Mouse (Mus musculus) kidney, postnatal 0 days (tissue): Measurements from ENCODE around the gene Cryzl1. TPM values are rescaled to one million over a fixed set of nuclear protein-coding genes. Genes with fewer than 3 reads are reported as not detected.
A peak's percentile ranks its signal among the peaks of the same experiment; 100 is the strongest.

ENCODE experiments used
- ATAC-seq: fragments of 200-750 bp; cut with Nextera tagmentation; replicated peaks from 2 replicates; pipeline ENCODE4 v1.8.0; 2017; ENCODE audit warnings: low read depth, moderate number of reproducible peaks, moderate TSS enrichment, moderate library complexity; ENCODE audit not compliant: low FRiP score
- DNase-seq: peaks from one replicate; pipeline ENCODE4 v3.0.0-alpha.2; 2016; ENCODE audit warnings: low spot score
- H3K27ac ChIP-seq: fragments of 300-500 bp; sonication (generic); 2 replicates; pipeline ENCODE4 v1.5.1; 2014; ENCODE audit warnings: mild to moderate bottlenecking
- H3K27me3 ChIP-seq: fragments of 300-500 bp; sonication (generic); 2 replicates; pipeline ENCODE4 v1.6.1; 2014; ENCODE audit warnings: low read length, mixed read lengths; ENCODE audit not compliant: insufficient read depth
- H3K36me3 ChIP-seq: fragments of 300-500 bp; sonication (generic); 2 replicates; pipeline ENCODE4 v1.6.1; 2014; ENCODE audit warnings: low read length, mixed read lengths; ENCODE audit not compliant: insufficient read depth
- H3K4me1 ChIP-seq: fragments of 300-500 bp; sonication (generic); replicated peaks from 2 replicates; pipeline ENCODE4 v1.6.1; 2014; ENCODE audit warnings: antibody characterized with exemption, low read length, mixed read lengths; ENCODE audit not compliant: insufficient read depth
- H3K4me2 ChIP-seq: fragments of 300-500 bp; sonication (generic); 2 replicates; pipeline ENCODE4 v1.6.1; 2014; ENCODE audit warnings: mild to moderate bottlenecking, low read length, moderate library complexity, mixed read lengths
- H3K4me3 ChIP-seq: fragments of 300-500 bp; sonication (generic); replicated peaks from 2 replicates; pipeline ENCODE4 v1.5.1; 2014; ENCODE audit warnings: low read depth, low read length
- H3K9ac ChIP-seq: fragments of 300-500 bp; sonication (generic); 2 replicates; pipeline ENCODE4 v1.6.1; 2014; ENCODE audit warnings: low read depth, low read length
- H3K9me3 ChIP-seq: fragments of 300-500 bp; sonication (generic); replicated peaks from 2 replicates; pipeline ENCODE4 v1.6.1; 2016; ENCODE audit warnings: low read length, inconsistent platforms, mixed read lengths
- CTCF ChIP-seq: IDR thresholded peaks from 2 replicates; pipeline ENCODE4 v1.5.1; 2016; ENCODE audit warnings: antibody characterized with exemption, low read depth, mild to moderate bottlenecking, moderate library complexity
- WGBS: fragments of 180-500 bp; shearing (Covaris S2); extraction: QIAGEN DNeasy Blood & Tissue Kit; methylation state at CpG from one replicate; pipeline ENCODE4 v1.1.7; 2014; 5-methylcytosine and 5-hydroxymethylcytosine counted together
- polyA plus RNA-seq: library from polyadenylated mRNA; unstranded; fragments of >200 nt; fragmentation: Nextera tagmentation; extraction: Ambion mirVana; gene quantifications from 2 replicates; pipeline ENCODE4 v1.2.1, GENCODE M21; 2015

Cryzl1 gene
- polyA plus RNA-seq, 1 experiment from 2014 or later = 74.8 TPM

- DNase-seq (peak; percentile 93), ATAC-seq (no peak; the same call in 1 of the 2 replicates)
- H3K27me3 ChIP-seq = no peaks in the 10 kb centered on the region
- 12% methylated on average over 14 of the region's 14 CpGs for WGBS
- no peak overlapping the region for H3K4me2 ChIP-seq
- 0 out of 2 replicates have a peak overlapping the region, but pooled peaks have one; percentile 6 for H3K27ac ChIP-seq
- H3K4me1 ChIP-seq = peaks cover 9% of the 10 kb centered on the region; the same call in 1 of the 2 replicates
- no peaks in the 10 kb centered on the region for H3K9me3 ChIP-seq
- no peak overlapping the region for H3K9ac ChIP-seq
- TF ChIP-seq CTCF = no peak
- H3K36me3 ChIP-seq = no peaks in the 10 kb centered on the region
- no peak overlapping the region for H3K4me3 ChIP-seq
These were observed 17.6 kb upstream of the Cryzl1 start for GRCm38 (mm10) chr16:91746101-91746950.

GRCm38 (mm10) chr16:91743055-91743454, 14.3 kb upstream of the Cryzl1 start:
- Histone ChIP-seq H3K9me3 (no peaks in the 10 kb centered on the region), H3K36me3 (no peaks in the 10 kb centered on the region; the same call in 1 of the 2 replicates), H3K4me2 (no peak overlapping the region), H3K4me1 (peaks cover 20% of the 10 kb centered on the region; the same call in 1 of the 2 replicates), H3K9ac (no peak overlapping the region), H3K27ac (no peak overlapping the region), H3K27me3 (no peaks in the 10 kb centered on the region), H3K4me3 (no peak overlapping the region)
- no peak for TF ChIP-seq CTCF
- ATAC-seq = no peak
- DNase-seq = no peak
- 57% methylated on average over 7 of the region's 7 CpGs for WGBS

- 58% methylated on average over 7 of the region's 7 CpGs for WGBS
- no peak for DNase-seq
- no peak overlapping the region for H3K27ac ChIP-seq
These were observed 12.1 kb upstream of the Cryzl1 start for GRCm38 (mm10) chr16:91740918-91741255.

GRCm38 (mm10) chr16:91740184-91740917, 11.6 kb upstream of the Cryzl1 start:
- Histone ChIP-seq H3K9me3 (no peaks in the 10 kb centered on the region), H3K36me3 (no peaks in the 10 kb centered on the region; the same call in 1 of the 2 replicates), H3K27me3 (no peaks in the 10 kb centered on the region), H3K4me1 (peaks cover 16% of the 10 kb centered on the region), H3K4me2 (no peak overlapping the region), H3K27ac (peak overlapping the region; percentile 19; the same call in 1 of the 2 replicates), H3K4me3 (no peak overlapping the region), H3K9ac (no peak overlapping the region)
- ATAC-seq = no peak
- no peak for DNase-seq
- 63% methylated on average over 8 of the region's 8 CpGs for WGBS
- no peak for TF ChIP-seq CTCF

More at GRCm38 (mm10) chr16:91740918-91741255, 12.1 kb upstream of the Cryzl1 start:
- ATAC-seq = no peak
- Histone ChIP-seq H3K9me3 (no peaks in the 10 kb centered on the region), H3K4me1 (peaks cover 15% of the 10 kb centered on the region), H3K27me3 (no peaks in the 10 kb centered on the region), H3K9ac (no peak overlapping the region), H3K4me2 (no peak overlapping the region), H3K4me3 (no peak overlapping the region), H3K36me3 (no peaks in the 10 kb centered on the region; the same call in 1 of the 2 replicates)
- no peak for TF ChIP-seq CTCF

GRCm38 (mm10) chr16:91738505-91738904, 9.7 kb upstream of the Cryzl1 start:
- no peak for ATAC-seq
- 89% methylated on average over 6 of the region's 6 CpGs for whole genome bisulfite sequencing

More at GRCm38 (mm10) chr16:91738505-91738904, 9.7 kb upstream of the Cryzl1 start:
- Histone ChIP-seq H3K4me1 (peaks cover 19% of the 10 kb centered on the region), H3K9me3 (no peaks in the 10 kb centered on the region), H3K9ac (no peak overlapping the region), H3K27ac (no peak overlapping the region), H3K4me2 (no peak overlapping the region), H3K36me3 (no peaks in the 10 kb centered on the region; the same call in 1 of the 2 replicates), H3K4me3 (no peak overlapping the region), H3K27me3 (no peaks in the 10 kb centered on the region)
- no peak for DNase-seq
- TF ChIP-seq CTCF = no peak
